ENCODE assay signal across 1 mouse cellular context in the genomic region with DNA sequence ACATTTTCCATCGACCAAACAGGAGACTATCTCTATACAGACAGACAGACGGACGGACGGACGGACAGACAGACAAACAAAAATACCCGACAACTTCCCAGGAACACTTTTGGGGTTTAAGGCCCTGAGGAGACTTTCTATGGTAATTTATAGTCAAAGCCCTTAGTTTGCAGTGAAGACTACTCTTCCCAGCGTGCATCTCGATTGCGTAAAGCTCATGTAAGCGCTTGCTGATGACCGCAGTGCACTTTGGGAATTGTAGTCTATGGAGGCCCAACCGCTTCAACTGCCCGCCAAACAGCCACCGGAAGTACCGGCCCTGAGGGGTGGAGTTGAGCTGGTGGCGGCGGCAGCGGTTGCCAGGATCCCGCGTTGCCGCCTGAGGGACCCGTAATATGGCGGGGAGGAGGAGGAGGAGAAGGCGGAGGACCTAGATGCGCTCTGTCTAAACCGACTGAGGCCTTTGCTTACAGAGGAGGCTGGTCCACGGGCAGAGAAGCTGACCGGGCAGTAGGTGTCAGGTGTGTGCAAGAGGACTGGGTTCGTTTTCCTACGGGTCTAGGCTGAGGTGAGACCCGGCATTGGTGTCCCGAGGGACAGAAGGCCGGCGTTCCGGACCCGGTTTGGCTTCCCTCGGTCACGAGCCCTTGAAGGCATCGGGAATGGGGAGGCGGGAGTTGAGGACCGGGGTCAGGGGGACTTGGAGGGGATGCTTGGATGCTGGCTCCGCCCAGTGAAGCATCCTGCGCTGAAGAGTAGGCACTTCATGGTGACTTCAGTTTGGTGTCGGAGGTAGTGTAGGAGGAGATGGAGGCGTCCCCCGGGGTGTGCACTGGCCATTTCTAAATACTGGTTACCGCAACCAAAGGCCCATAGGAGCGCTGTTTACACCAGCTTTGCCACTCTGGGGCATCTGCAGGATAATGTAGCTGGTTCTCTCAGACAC.
TF ChIP-seq lines count a peak whose summit lies in the region.

A gene (plus strand): TSS at position 325 of the 946 bp plus-strand sequence.

TF ChIP-seq in MEL, 35 proteins besides CTCF, POLR2A, EP300 and RAD21 (continued from another document):
- TF ChIP-seq TCF12 (IDR thresholded peaks at IDR 0.05; ENCODE audit: low read depth, low read length), result 0 out of 2 replicates have a peak, but pooled peaks have one; percentile 25
